14 mouse cellular contexts compared by ENCODE assay signal in the genomic region with DNA sequence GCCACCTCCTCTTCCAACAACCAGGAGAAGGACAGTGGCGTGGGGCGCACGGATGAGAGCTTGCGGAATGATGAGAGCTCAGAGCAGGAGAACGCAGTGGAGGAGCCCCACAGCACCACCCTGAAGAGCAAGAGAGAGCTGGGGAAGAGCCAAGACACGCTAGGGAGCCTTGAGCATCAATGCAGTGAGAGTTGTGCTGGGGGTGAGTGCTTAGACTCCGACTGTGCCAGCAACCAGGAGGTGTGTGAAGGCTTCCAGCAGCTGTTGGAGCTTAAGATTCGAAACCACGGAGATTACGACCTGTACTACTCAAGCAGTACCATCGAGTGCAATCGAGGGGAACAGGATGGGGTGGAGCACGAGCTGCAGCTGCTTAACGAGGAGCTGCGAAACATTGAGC.
"Had no signal": no experiment of that assay in that cellular context is flagged by ENCODE, and none has a peak within 500 bp of the region (broad histone marks: within the 10 kb centered on the region; RNA-seq: fewer than 3 reads in every experiment).

No protein-coding gene starts in this region.

- DNase-seq: gastrocnemius, postnatal 14 days; gastrocnemius, postnatal 36 days; heart, adult 2 months; heart, postnatal 36 days; kidney, adult 11 months; kidney, adult 2 months; kidney, adult 9 months; kidney, postnatal 14 days; kidney, postnatal 36 days; layer of hippocampus, adult 9-11 months; layer of hippocampus, postnatal 36 days; left cerebral cortex, postnatal 4 days had no signal

- ATAC-seq: hindbrain, postnatal 0 days; intestine, embryonic 16.5 days had no signal
